Mouse (Mus musculus) MEL (cell line): ENCODE data around the gene Dis3l2.

ENCODE experiments used
- CTCF ChIP-seq, 3 experiments: IDR thresholded peaks in 2 of 3; conservative IDR thresholded peaks in 1 of 3; 2 replicates each; pipeline ENCODE4 v1.5.1; 2011 to 2012; ENCODE audit warnings: low read length in 3 of 3, low read depth in 2 of 3, mild to moderate bottlenecking in 2 of 3, improper control_type of control experiment in 1 of 3, inconsistent platforms in 1 of 3, mixed read lengths in 1 of 3, moderate library complexity in 1 of 3; ENCODE audit not compliant: control insufficient read depth in 1 of 3, insufficient read depth in 1 of 3, poor library complexity in 1 of 3, severe bottlenecking in 1 of 3
- E2F4 ChIP-seq: IDR thresholded peaks from 2 replicates; pipeline ENCODE4 v1.6.1; 2011; ENCODE audit warnings: low read depth, low read length, improper control_type of control experiment, borderline replicate concordance
- EP300 ChIP-seq, 2 experiments: IDR thresholded peaks; 2 replicates each; pipeline ENCODE4 v1.6.1; 2011; ENCODE audit warnings: improper control_type of control experiment in 2 of 2, low read length in 2 of 2, low read depth in 1 of 2, mild to moderate bottlenecking in 1 of 2
- HCFC1 ChIP-seq: IDR thresholded peaks from 2 replicates; pipeline ENCODE4 v1.6.1; 2012; ENCODE audit warnings: low read depth, mild to moderate bottlenecking, inconsistent platforms, low read length, improper control_type of control experiment, moderate library complexity
- MXI1 ChIP-seq: IDR thresholded peaks from 2 replicates; pipeline ENCODE4 v1.6.1; 2011; ENCODE audit warnings: mild to moderate bottlenecking, low read depth, low read length, improper control_type of control experiment
- POLR2A ChIP-seq, 2 experiments: IDR thresholded peaks; 2 replicates each; pipeline ENCODE4 v1.6.1; 2011 to 2012; ENCODE audit warnings: low read length in 2 of 2, mild to moderate bottlenecking in 2 of 2, control low read depth in 1 of 2, improper control_type of control experiment in 1 of 2, low read depth in 1 of 2, moderate library complexity in 1 of 2; ENCODE audit not compliant: control insufficient read depth in 1 of 2, insufficient read depth in 1 of 2, poor library complexity in 1 of 2
- TCF12 ChIP-seq: IDR thresholded peaks from 2 replicates; pipeline ENCODE4 v1.6.1; 2014; ENCODE audit warnings: low read depth, mild to moderate bottlenecking, inconsistent platforms, low read length, improper control_type of control experiment, moderate library complexity
- USF1 ChIP-seq: IDR thresholded peaks from 2 replicates; pipeline ENCODE4 v1.6.1; 2014; ENCODE audit warnings: low read depth, mild to moderate bottlenecking, inconsistent platforms, low read length, improper control_type of control experiment, moderate library complexity

DNA sequence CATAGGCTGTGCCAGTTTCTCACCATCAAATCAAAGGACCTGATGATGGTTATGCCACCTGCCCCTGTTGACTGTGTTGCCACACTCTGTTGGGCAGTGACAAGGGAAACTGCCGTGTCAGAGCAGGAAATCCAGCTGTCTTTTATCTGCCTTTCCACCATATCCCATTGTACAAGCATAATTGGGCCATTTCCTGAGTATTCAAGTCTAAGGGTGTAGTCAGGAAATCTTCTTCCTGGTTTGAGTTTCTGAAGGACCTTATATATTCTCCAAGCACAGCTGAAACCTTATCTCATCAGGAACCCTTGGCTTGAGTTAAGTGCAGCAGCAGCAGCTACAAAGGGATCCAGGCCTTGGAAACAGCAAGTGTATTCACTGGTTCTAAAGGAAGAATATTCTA lies 155.3 kb downstream of the Dis3l2 start:
- TF ChIP-seq CTCF (IDR thresholded peaks at IDR 0.05 in 2 of 3, conservative IDR thresholded peaks at IDR 0.05 in 1 of 3; ENCODE audit: control insufficient read depth in 1 of 3, insufficient read depth in 1 of 3, low read depth in 2 of 3, low read length in 3 of 3, poor library complexity in 1 of 3, severe bottlenecking in 1 of 3) (no peak), USF1 (no peak), TCF12 (no peak), MXI1 (no peak), E2F4 (no peak), POLR2A (IDR thresholded peaks at IDR 0.05; ENCODE audit: control insufficient read depth in 1 of 2, insufficient read depth in 1 of 2, low read depth in 1 of 2, low read length in 2 of 2, poor library complexity in 1 of 2) (no peak), HCFC1 (no peak), EP300 (IDR thresholded peaks at IDR 0.05; ENCODE audit: low read depth in 1 of 2, low read length in 2 of 2) (no peak)
